ENCODE assay signal across 23 mouse cellular contexts in the genomic region with DNA sequence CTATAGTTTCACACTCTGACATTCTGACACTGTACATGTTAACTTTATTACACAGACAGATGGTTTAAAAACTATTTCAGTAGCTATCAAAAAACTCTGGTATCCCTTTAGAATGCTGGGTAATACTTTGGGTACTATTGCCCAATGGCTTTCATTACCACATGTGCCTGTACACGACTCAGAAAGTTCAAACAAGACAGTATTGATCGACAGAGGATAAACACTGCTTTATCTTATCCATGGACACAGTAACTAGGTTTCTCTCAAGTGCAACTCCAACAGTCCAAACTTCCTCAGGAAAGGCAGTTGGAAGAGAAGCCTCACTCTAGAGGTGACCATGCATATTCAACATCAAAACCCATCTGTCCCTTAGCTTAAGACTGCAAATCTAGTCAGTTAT. TPM values are rescaled to one million over a fixed set of nuclear protein-coding genes. Genes with fewer than 3 reads are reported as not detected.
DNase-seq lines count a peak whose midpoint lies in the region; ATAC-seq and TF ChIP-seq lines count a peak whose summit lies in the region.
"Had no signal": no experiment of that assay in that cellular context is flagged by ENCODE, and none has a peak within 500 bp of the region (broad histone marks: within the 10 kb centered on the region; RNA-seq: fewer than 3 reads in every experiment).

No protein-coding gene starts in this region.

- no peak overlapping the region for H3K27ac ChIP-seq in intestine, embryonic 15.5 days
- H3K27ac ChIP-seq in intestine, postnatal 0 days (ENCODE audit: low read depth, low read length): no peak overlapping the region
- no peak overlapping the region for H3K27ac ChIP-seq in liver, embryonic 14.5 days
- H3K27ac ChIP-seq: embryonic facial prominence, embryonic 10.5 days; forebrain, embryonic 13.5 days; heart, embryonic 10.5 days; hindbrain, embryonic 12.5 days had no signal

- H3K4me2 ChIP-seq in intestine, embryonic 15.5 days (replicated peaks): no peak overlapping the region
- no peak overlapping the region; the same call in 1 of the 2 replicates for H3K4me2 ChIP-seq in intestine, postnatal 0 days (replicated peaks; ENCODE audit: low read depth)
- no peak overlapping the region; the same call in 1 of the 2 replicates for H3K4me2 ChIP-seq in liver, embryonic 14.5 days (ENCODE audit: low read depth)
- H3K4me2 ChIP-seq: forebrain, embryonic 13.5 days; hindbrain, embryonic 12.5 days had no signal

- TF ChIP-seq CTCF in intestine, postnatal 0 days (IDR thresholded peaks at IDR 0.05; ENCODE audit: low read depth): no peak
- TF ChIP-seq CTCF in liver, embryonic 14.5 days (IDR thresholded peaks at IDR 0.05; ENCODE audit: low read depth): no peak

- H3K36me3 ChIP-seq in intestine, embryonic 15.5 days: no peaks in the 10 kb centered on the region
- H3K36me3 ChIP-seq in intestine, postnatal 0 days (ENCODE audit: control insufficient read depth, insufficient read depth): no peaks in the 10 kb centered on the region
- H3K36me3 ChIP-seq in liver, embryonic 14.5 days (replicated peaks; ENCODE audit: control insufficient read depth, insufficient read depth, low read depth): no peaks in the 10 kb centered on the region
- H3K36me3 ChIP-seq: embryonic facial prominence, embryonic 10.5 days; heart, embryonic 10.5 days; hindbrain, embryonic 12.5 days had no signal

- 39% methylated on average over 2 of the region's 2 CpGs for WGBS in intestine, embryonic 15.5 days
- 25% methylated on average over 2 of the region's 2 CpGs for WGBS in intestine, postnatal 0 days
- WGBS in liver, embryonic 14.5 days (ENCODE audit: insufficient replicate concordance): 37% methylated on average over 2 of the region's 2 CpGs

- H3K9me3 ChIP-seq in intestine, embryonic 15.5 days: no peaks in the 10 kb centered on the region
- no peaks in the 10 kb centered on the region for H3K9me3 ChIP-seq in intestine, postnatal 0 days (ENCODE audit: control insufficient read depth)
- H3K9me3 ChIP-seq in liver, embryonic 14.5 days (ENCODE audit: control insufficient read depth, low read length): no peaks in the 10 kb centered on the region
- H3K9me3 ChIP-seq: embryonic facial prominence, embryonic 10.5 days; forebrain, embryonic 13.5 days; heart, embryonic 10.5 days; hindbrain, embryonic 12.5 days had no signal

- H3K4me3 ChIP-seq in intestine, embryonic 15.5 days (replicated peaks): no peak overlapping the region
- no peak overlapping the region for H3K4me3 ChIP-seq in intestine, postnatal 0 days (ENCODE audit: low read depth, low read length)
- H3K4me3 ChIP-seq in liver, embryonic 14.5 days (ENCODE audit: insufficient read depth in 1 of 2, low read depth in 2 of 2, low read length in 2 of 2): no peak overlapping the region
- H3K4me3 ChIP-seq: embryonic facial prominence, embryonic 10.5 days; forebrain, embryonic 13.5 days; heart, embryonic 10.5 days; hindbrain, embryonic 12.5 days had no signal

- H3K9ac ChIP-seq in intestine, embryonic 15.5 days: no peak overlapping the region
- no peak overlapping the region for H3K9ac ChIP-seq in intestine, postnatal 0 days (ENCODE audit: low read depth, low read length)
- H3K9ac ChIP-seq in liver, embryonic 14.5 days (replicated peaks): no peak overlapping the region
- H3K9ac ChIP-seq: forebrain, embryonic 13.5 days; hindbrain, embryonic 12.5 days had no signal

- peak; percentile 66 for ATAC-seq in intestine, embryonic 15.5 days
- ATAC-seq in intestine, postnatal 0 days: peak; percentile 39; the same call in 1 of the 2 replicates
- ATAC-seq in liver, embryonic 14.5 days (ENCODE audit: insufficient read depth): no peak
- ATAC-seq: activated CD4-positive, CD25-positive, alpha-beta regulatory T cell, adult 4 months; forebrain, embryonic 13.5 days; Patski had no signal

- peaks cover 5% of the 10 kb centered on the region; the same call in 1 of the 2 replicates for H3K4me1 ChIP-seq in intestine, embryonic 15.5 days (replicated peaks)
- 0 out of 2 replicates have a peak, but pooled peaks cover 2% of the 10 kb centered on the region for H3K4me1 ChIP-seq in intestine, postnatal 0 days (replicated peaks; ENCODE audit: control insufficient read depth, insufficient read depth, low read length)
- H3K4me1 ChIP-seq in liver, embryonic 14.5 days (replicated peaks; ENCODE audit: control insufficient read depth in 2 of 2, insufficient read depth in 2 of 2, low read length in 1 of 2): no peaks in the 10 kb centered on the region
- H3K4me1 ChIP-seq: embryonic facial prominence, embryonic 10.5 days; forebrain, embryonic 13.5 days; heart, embryonic 10.5 days; hindbrain, embryonic 12.5 days had no signal

- DNase-seq in liver, embryonic 14.5 days (ENCODE audit: low read depth in 3 of 3, low spot score in 3 of 3): peak; percentile 10 to 14 (median 11)
- peak; percentile 19 for DNase-seq in yolk sac, embryonic 10.5 days (ENCODE audit: low spot score)
- no peak for DNase-seq in cerebellum, postnatal 4 days (ENCODE audit: low spot score in 2 of 2)
- DNase-seq in spleen, postnatal 4 days (ENCODE audit: low spot score in 2 of 2): no peak
- DNase-seq: adrenal gland, postnatal 14 days; cerebellum, adult 11-12 months; cerebellum, adult 9-11 months; cerebellum, postnatal 36 days; gastrocnemius, postnatal 36 days; heart, adult 18-20 months; heart, postnatal 10 days; heart, postnatal 4 days had no signal

- no peak for TF ChIP-seq EP300 in liver, embryonic 14.5 days (IDR thresholded peaks at IDR 0.05; ENCODE audit: low read depth)

- no peaks in the 10 kb centered on the region for H3K27me3 ChIP-seq in intestine, embryonic 15.5 days (replicated peaks)
- H3K27me3 ChIP-seq in intestine, postnatal 0 days (replicated peaks; ENCODE audit: control insufficient read depth, insufficient read depth, low read length): no peaks in the 10 kb centered on the region
- H3K27me3 ChIP-seq in liver, embryonic 14.5 days (ENCODE audit: control insufficient read depth, insufficient read depth, low read length): no peaks in the 10 kb centered on the region
- H3K27me3 ChIP-seq: CH12.LX; forebrain, embryonic 13.5 days; hindbrain, embryonic 12.5 days had no signal

RNA-seq across cellular contexts. Expression of a gene that starts 2.8 kb away (rescaled TPM):
- polyA plus RNA-seq in intestine, embryonic 15.5 days (2015; fragmentation: Nextera tagmentation; extraction: Ambion mirVana): 8.9 and 11.1 TPM in 2 replicates
- polyA plus RNA-seq in intestine, postnatal 0 days (2015; fragmentation: Nextera tagmentation; extraction: Ambion mirVana): 11.9 TPM in 2 replicates
- polyA plus RNA-seq in liver, embryonic 14.5 days (2012; rRNA removed): 4.8 and 6.3 TPM in 2 replicates
- polyA plus RNA-seq in liver, embryonic 14.5 days (2014; fragmentation: Nextera tagmentation; extraction: Ambion mirVana): 3.4 and 5.2 TPM in 2 replicates
- polyA plus RNA-seq: embryonic facial prominence, embryonic 10.5 days; embryonic facial prominence, embryonic 14.5 days; forebrain, embryonic 13.5 days; heart, embryonic 14.5 days; hindbrain, embryonic 12.5 days; Patski had no signal

Comparison
In these comparisons a context has a peak if more than half of its experiments do, and no peak if none do; other contexts are left out.
1. DNase-seq: peak in liver, embryonic 14.5 days (3 of 3) and yolk sac, embryonic 10.5 days (single experiment); none in cerebellum, postnatal 4 days (0 of 2) and spleen, postnatal 4 days (0 of 2).